11 mouse cellular contexts compared by ENCODE assay signal in genomic region chr12:5186645-5187044, GRCm38 (mm10).
DNase-seq lines count a peak whose midpoint lies in the region; ATAC-seq and TF ChIP-seq lines count a peak whose summit lies in the region.
"Had no signal": no experiment of that assay in that cellular context is flagged by ENCODE, and none has a peak within 500 bp of the region (broad histone marks: within the 10 kb centered on the region; RNA-seq: fewer than 3 reads in every experiment).

No protein-coding gene starts in this region.

- no peak for ATAC-seq in heart, embryonic 13.5 days (ENCODE audit: extremely low read depth, insufficient number of reproducible peaks, low FRiP score, low TSS enrichment)
- ATAC-seq in lung, embryonic 16.5 days (ENCODE audit: low read depth) = peak; percentile 34; the same call in 1 of the 2 replicates
- ATAC-seq in lung, postnatal 0 days = no peak
- ATAC-seq in limb, embryonic 13.5 days (ENCODE audit: low FRiP score, low read depth) = peak; percentile 66; the same call in 1 of the 2 replicates
- ATAC-seq in erythroid progenitor cell, adult 5-6 weeks (replicated peaks; ENCODE audit: low FRiP score, poor library complexity, severe bottlenecking) = no peak

- no peaks in the 10 kb centered on the region for H3K9me3 ChIP-seq in heart, embryonic 13.5 days
- H3K9me3 ChIP-seq in lung, embryonic 16.5 days (ENCODE audit: control insufficient read depth, low read length) = no peaks in the 10 kb centered on the region
- no peaks in the 10 kb centered on the region for H3K9me3 ChIP-seq in lung, postnatal 0 days (ENCODE audit: low read length)
- no peaks in the 10 kb centered on the region for H3K9me3 ChIP-seq in limb, embryonic 13.5 days

- 62% methylated on average over 1 of the region's 1 CpGs for WGBS in heart, embryonic 13.5 days
- WGBS in lung, embryonic 16.5 days = 54% methylated on average over 1 of the region's 1 CpGs
- 46% methylated on average over 1 of the region's 1 CpGs for WGBS in lung, postnatal 0 days
- WGBS in cerebellum, adult 2 months = 13% methylated on average over 1 of the region's 1 CpGs
- 20% methylated on average over 1 of the region's 1 CpGs for WGBS in limb, embryonic 13.5 days

- no peak for TF ChIP-seq EP300 in lung, postnatal 0 days (IDR thresholded peaks at IDR 0.05)

- DNase-seq in heart, postnatal 25 days (ENCODE audit: low spot score) = no peak
- DNase-seq in lung, postnatal 0 days (ENCODE audit: low spot score) = no peak
- DNase-seq in cerebellum, adult 2 months = peak; percentile 72 to 85
- no peak for DNase-seq in T-cell, adult 2 months (ENCODE audit: low spot score)
- DNase-seq: right cerebral cortex, postnatal 4 days; thymus, postnatal 25 days had no signal

- H3K9ac ChIP-seq in heart, embryonic 13.5 days = no peak overlapping the region
- no peak overlapping the region for H3K9ac ChIP-seq in lung, embryonic 16.5 days (ENCODE audit: low read length)
- H3K9ac ChIP-seq in lung, postnatal 0 days (replicated peaks; ENCODE audit: low read depth) = no peak overlapping the region
- peak overlapping the region; percentile 4; the same call in 1 of the 2 replicates for H3K9ac ChIP-seq in limb, embryonic 13.5 days

- intact Hi-C loops in heart, postnatal 25 days (cut with DNase I) = no loop called here

- H3K27ac ChIP-seq in heart, embryonic 13.5 days (replicated peaks) = peak overlapping the region; percentile 63
- H3K27ac ChIP-seq in lung, embryonic 16.5 days (ENCODE audit: low read length) = no peak overlapping the region
- H3K27ac ChIP-seq in lung, postnatal 0 days (ENCODE audit: low read length) = no peak overlapping the region
- no peak overlapping the region for H3K27ac ChIP-seq in cerebellum, adult 2 months (ENCODE audit: insufficient read depth, low read length)
- peak overlapping the region; percentile 85 for H3K27ac ChIP-seq in limb, embryonic 13.5 days

- TF ChIP-seq CTCF in lung, postnatal 0 days (IDR thresholded peaks at IDR 0.05) = no peak
- TF ChIP-seq CTCF in cerebellum, adult 2 months (IDR thresholded peaks at IDR 0.05; ENCODE audit: borderline replicate concordance, insufficient read depth, low read depth, low read length) = no peak

- TF ChIP-seq POLR2A in cerebellum, adult 2 months (IDR thresholded peaks at IDR 0.05; ENCODE audit: borderline replicate concordance, insufficient read depth, low read length) = no peak

- H3K27me3 ChIP-seq in heart, embryonic 13.5 days (replicated peaks) = no peaks in the 10 kb centered on the region
- H3K27me3 ChIP-seq in lung, embryonic 16.5 days (ENCODE audit: control insufficient read depth, insufficient read depth, low read depth, low read length) = no peaks in the 10 kb centered on the region
- H3K27me3 ChIP-seq in lung, postnatal 0 days (replicated peaks; ENCODE audit: insufficient read depth, low read length) = no peaks in the 10 kb centered on the region
- H3K27me3 ChIP-seq in cerebellum, adult 2 months (ENCODE audit: control insufficient read depth, insufficient read depth, low read length) = no peaks in the 10 kb centered on the region
- H3K27me3 ChIP-seq in limb, embryonic 13.5 days = no peaks in the 10 kb centered on the region

- no peak overlapping the region for H3K4me3 ChIP-seq in heart, embryonic 13.5 days
- no peak overlapping the region for H3K4me3 ChIP-seq in lung, embryonic 16.5 days (ENCODE audit: low read length)
- no peak overlapping the region for H3K4me3 ChIP-seq in lung, postnatal 0 days (ENCODE audit: low read depth, low read length)
- no peak overlapping the region for H3K4me3 ChIP-seq in cerebellum, adult 2 months (replicated peaks; ENCODE audit: insufficient read depth, low read depth, low read length)
- H3K4me3 ChIP-seq in limb, embryonic 13.5 days = no peak overlapping the region
- H3K4me3 ChIP-seq: myocyte had no signal

- no peaks in the 10 kb centered on the region for H3K36me3 ChIP-seq in heart, embryonic 13.5 days
- no peaks in the 10 kb centered on the region for H3K36me3 ChIP-seq in lung, embryonic 16.5 days (ENCODE audit: control insufficient read depth, insufficient read depth, low read length)
- H3K36me3 ChIP-seq in lung, postnatal 0 days (ENCODE audit: insufficient read depth, low read length) = no peaks in the 10 kb centered on the region
- H3K36me3 ChIP-seq in limb, embryonic 13.5 days = no peaks in the 10 kb centered on the region

- peaks cover 51% of the 10 kb centered on the region for H3K4me1 ChIP-seq in heart, embryonic 13.5 days
- peaks cover 11% of the 10 kb centered on the region for H3K4me1 ChIP-seq in lung, embryonic 16.5 days (replicated peaks; ENCODE audit: control insufficient read depth, insufficient read depth, low read length)
- H3K4me1 ChIP-seq in lung, postnatal 0 days (ENCODE audit: insufficient read depth, low read depth, low read length) = no peaks in the 10 kb centered on the region; the same call in 1 of the 2 replicates
- peaks cover 35% of the 10 kb centered on the region for H3K4me1 ChIP-seq in cerebellum, adult 2 months (ENCODE audit: control insufficient read depth, insufficient read depth, low read length)
- peaks cover 65% of the 10 kb centered on the region for H3K4me1 ChIP-seq in limb, embryonic 13.5 days

- H3K4me2 ChIP-seq in heart, embryonic 13.5 days = no peak overlapping the region
- H3K4me2 ChIP-seq in lung, embryonic 16.5 days (ENCODE audit: low read depth, low read length) = no peak overlapping the region
- H3K4me2 ChIP-seq in lung, postnatal 0 days (replicated peaks; ENCODE audit: low read depth, low read length) = no peak overlapping the region
- no peak overlapping the region for H3K4me2 ChIP-seq in limb, embryonic 13.5 days (replicated peaks)

Comparison
In these comparisons a context has a peak if more than half of its experiments do, and no peak if none do; other contexts are left out.
1. ATAC-seq: peak in lung, embryonic 16.5 days (single experiment) and limb, embryonic 13.5 days (single experiment); none in heart, embryonic 13.5 days (single experiment), lung, postnatal 0 days (single experiment) and erythroid progenitor cell, adult 5-6 weeks (single experiment).
2. H3K27ac ChIP-seq: peak in heart, embryonic 13.5 days (single experiment) and limb, embryonic 13.5 days (single experiment); none in lung, embryonic 16.5 days (single experiment), lung, postnatal 0 days (single experiment) and cerebellum, adult 2 months (single experiment).
3. DNase-seq: peak in cerebellum, adult 2 months (2 of 2); none in heart, postnatal 25 days (single experiment), lung, postnatal 0 days (single experiment) and T-cell, adult 2 months (single experiment).